ENCODE assay signal across 9 mouse cellular contexts in the genomic region with DNA sequence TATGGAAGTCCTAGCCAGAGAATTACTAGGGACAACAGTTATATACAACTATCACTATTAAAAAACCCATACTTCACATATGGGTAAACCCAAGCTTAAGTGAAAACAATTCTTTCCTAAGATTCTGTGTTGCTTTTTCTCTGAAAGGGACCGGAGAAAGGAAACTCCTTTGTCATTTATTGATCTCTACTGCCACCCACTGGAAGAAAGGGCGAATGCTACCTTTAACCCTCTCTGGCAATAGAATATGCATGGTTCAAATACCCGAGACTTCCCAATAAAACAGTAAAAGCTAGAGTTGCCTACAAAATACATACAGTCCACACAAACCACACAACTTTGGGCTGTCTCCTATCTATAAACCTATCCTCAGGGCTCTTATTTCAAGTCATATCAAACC. TPM values are rescaled to one million over a fixed set of nuclear protein-coding genes. Genes with fewer than 3 reads are reported as not detected.
DNase-seq lines count a peak whose midpoint lies in the region; ATAC-seq lines count a peak whose summit lies in the region.
"Had no signal": no experiment of that assay in that cellular context is flagged by ENCODE, and none has a peak within 500 bp of the region (broad histone marks: within the 10 kb centered on the region; RNA-seq: fewer than 3 reads in every experiment).

No protein-coding gene starts in this region.

- no peaks in the 10 kb centered on the region for H3K4me1 ChIP-seq in heart, embryonic 11.5 days (ENCODE audit: control insufficient read depth, insufficient read depth, low read length)
- H3K4me1 ChIP-seq in hindbrain, embryonic 13.5 days (replicated peaks): no peaks in the 10 kb centered on the region
- H3K4me1 ChIP-seq: limb, embryonic 13.5 days had no signal

- ATAC-seq in heart, embryonic 11.5 days (replicated peaks; ENCODE audit: insufficient number of reproducible peaks, low FRiP score, low TSS enrichment): no peak
- 0 out of 2 replicates have a peak, but pooled peaks have one; percentile 43 for ATAC-seq in hindbrain, embryonic 13.5 days (ENCODE audit: low FRiP score)

- WGBS in heart, embryonic 11.5 days (ENCODE audit: insufficient replicate concordance): 5% methylated on average over 3 of the region's 3 CpGs
- WGBS in hindbrain, embryonic 13.5 days: 15% methylated on average over 3 of the region's 3 CpGs

- H3K4me2 ChIP-seq in heart, embryonic 11.5 days: no peak overlapping the region
- no peak overlapping the region for H3K4me2 ChIP-seq in hindbrain, embryonic 13.5 days
- H3K4me2 ChIP-seq: limb, embryonic 13.5 days had no signal

- peak; percentile 1 to 24 for DNase-seq in heart, adult 9 months (ENCODE audit: low spot score in 2 of 2)
- peak; percentile 12 for DNase-seq in adrenal gland, adult 8-10 months
- DNase-seq in embryo, embryonic 9.5 days (ENCODE audit: extremely low spot score): peak; percentile 47
- peak; percentile 9 for DNase-seq in layer of hippocampus, adult 9-11 months
- DNase-seq in lung, postnatal 10 days: peak; percentile 69
- peak; percentile 49 to 74 for DNase-seq in right cerebral cortex, postnatal 10 days (ENCODE audit: low spot score in 2 of 2)

- H3K27me3 ChIP-seq in heart, embryonic 11.5 days (ENCODE audit: control insufficient read depth, insufficient read depth, low read length): peaks cover 2% of the 10 kb centered on the region; the same call in 1 of the 2 replicates
- H3K27me3 ChIP-seq in hindbrain, embryonic 13.5 days: peaks cover 14% of the 10 kb centered on the region; the same call in 1 of the 2 replicates

- H3K9me3 ChIP-seq in heart, embryonic 11.5 days (replicated peaks; ENCODE audit: control insufficient read depth, low read length): no peaks in the 10 kb centered on the region
- no peaks in the 10 kb centered on the region for H3K9me3 ChIP-seq in hindbrain, embryonic 13.5 days
- H3K9me3 ChIP-seq: limb, embryonic 13.5 days had no signal

- H3K4me3 ChIP-seq in heart, embryonic 11.5 days (ENCODE audit: low read depth, low read length): no peak overlapping the region
- H3K4me3 ChIP-seq in hindbrain, embryonic 13.5 days: no peak overlapping the region
- H3K4me3 ChIP-seq: limb, embryonic 13.5 days had no signal

- no peak overlapping the region for H3K9ac ChIP-seq in heart, embryonic 11.5 days (ENCODE audit: low read depth, low read length)
- H3K9ac ChIP-seq in hindbrain, embryonic 13.5 days: no peak overlapping the region
- H3K9ac ChIP-seq: limb, embryonic 13.5 days had no signal

- no peak overlapping the region for H3K27ac ChIP-seq in heart, embryonic 11.5 days (ENCODE audit: low read depth, low read length)
- no peak overlapping the region for H3K27ac ChIP-seq in hindbrain, embryonic 13.5 days
- H3K27ac ChIP-seq: limb, embryonic 13.5 days had no signal

- no peaks in the 10 kb centered on the region for H3K36me3 ChIP-seq in heart, embryonic 11.5 days (ENCODE audit: control insufficient read depth, insufficient read depth, low read length)
- no peaks in the 10 kb centered on the region for H3K36me3 ChIP-seq in hindbrain, embryonic 13.5 days
- H3K36me3 ChIP-seq: limb, embryonic 13.5 days had no signal

RNA-seq across cellular contexts. Expression of gene Ace2, which starts 40.6 kb away (rescaled TPM):
- 0.11 TPM in 1 of 2 replicates, not detected in the other for polyA plus RNA-seq in heart, embryonic 11.5 days (2014; fragmentation: Nextera tagmentation; extraction: Ambion mirVana)
- 1 to 10 TPM; 2.1 to 5.4 (median 3.6) TPM for total RNA-seq in adrenal gland, adult 8-10 months (2022)
- 0.18 and 0.43 TPM in 2 replicates for polyA plus RNA-seq in hindbrain, embryonic 13.5 days (2015; fragmentation: Nextera tagmentation; extraction: Ambion mirVana)

Comparison
In these comparisons a context has a peak if more than half of its experiments do, and no peak if none do; other contexts are left out.
1. DNase-seq: peak in every context shown above with its lines; median percentile 69 in lung, postnatal 10 days; 62 in right cerebral cortex, postnatal 10 days; 47 in embryo, embryonic 9.5 days; 12 in heart, adult 9 months; 12 in adrenal gland, adult 8-10 months; 9 in layer of hippocampus, adult 9-11 months.